Mouse (Mus musculus) MN1 (cell line): ENCODE data around the gene Dlk1.
"Not testable (repeated sequence)": the region's sequence is repeated elsewhere in the genome, so short reads cannot be mapped to it uniquely, and the experiment has no call there.

Experiments
- DNase-seq: peaks from one replicate; pipeline ENCODE4 v3.0.0-alpha.2; 2016; ENCODE audit warnings: low spot score

Gene Dlk1

DNA sequence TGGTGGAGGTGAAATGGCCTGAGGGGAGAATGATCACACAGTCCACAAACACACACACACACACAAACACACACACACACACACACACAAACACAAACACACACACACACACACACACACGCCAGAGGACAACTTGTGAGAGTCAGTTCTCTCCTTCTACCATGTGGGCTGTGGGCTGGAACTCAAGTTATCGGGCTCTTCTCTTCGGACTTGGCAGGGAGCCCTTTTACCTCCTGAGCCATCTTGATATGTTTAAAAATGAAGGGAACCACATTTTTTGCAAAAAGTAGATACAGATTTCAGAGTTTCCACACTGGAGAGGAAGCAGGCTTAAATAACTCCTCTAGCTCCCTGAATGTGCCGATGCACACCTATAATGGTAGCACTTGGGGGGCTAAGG, 22.9 kb downstream of the Dlk1 start:
- no peak for DNase-seq

DNA sequence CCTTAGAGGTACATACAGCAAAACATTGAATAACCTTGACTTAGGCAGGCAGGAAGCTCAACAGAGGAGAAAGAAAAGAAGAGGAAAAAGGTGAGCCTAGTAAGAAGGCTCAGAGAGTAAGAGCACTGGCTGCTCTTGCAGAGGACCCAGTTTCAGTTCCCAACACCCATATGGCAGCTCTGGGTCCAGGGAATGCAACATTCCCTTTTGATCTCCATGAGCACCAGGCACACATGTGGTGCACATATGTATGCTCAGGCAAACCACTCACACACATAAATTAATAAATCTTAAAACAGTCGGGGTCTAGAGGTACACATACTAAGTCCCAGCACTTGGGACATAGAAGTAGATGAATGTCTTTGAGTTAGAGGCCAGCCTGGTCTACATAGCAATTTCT, 33.9 kb downstream of the Dlk1 start:
- not testable (repeated sequence) for DNase-seq

DNA sequence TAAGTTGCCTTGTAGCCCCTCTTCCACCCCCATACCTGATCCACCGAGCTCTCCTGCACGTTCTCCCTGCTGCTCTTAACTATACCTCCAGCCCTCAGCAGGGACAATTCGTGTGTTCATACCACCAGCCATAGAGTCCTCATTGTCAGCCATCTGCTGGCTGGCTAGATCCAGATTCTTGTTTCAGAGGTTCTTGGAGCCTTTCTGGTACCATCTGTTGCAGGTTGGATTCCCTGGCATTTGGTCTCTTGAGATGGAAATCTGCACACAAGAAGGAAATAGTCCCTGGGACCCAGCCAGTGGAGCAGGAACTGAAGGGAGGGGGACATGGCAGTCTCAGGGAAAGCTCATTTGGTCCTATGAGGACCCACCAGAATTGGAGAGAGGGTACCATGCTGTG, 39.1 kb downstream of the Dlk1 start:
- DNase-seq = no peak

DNA sequence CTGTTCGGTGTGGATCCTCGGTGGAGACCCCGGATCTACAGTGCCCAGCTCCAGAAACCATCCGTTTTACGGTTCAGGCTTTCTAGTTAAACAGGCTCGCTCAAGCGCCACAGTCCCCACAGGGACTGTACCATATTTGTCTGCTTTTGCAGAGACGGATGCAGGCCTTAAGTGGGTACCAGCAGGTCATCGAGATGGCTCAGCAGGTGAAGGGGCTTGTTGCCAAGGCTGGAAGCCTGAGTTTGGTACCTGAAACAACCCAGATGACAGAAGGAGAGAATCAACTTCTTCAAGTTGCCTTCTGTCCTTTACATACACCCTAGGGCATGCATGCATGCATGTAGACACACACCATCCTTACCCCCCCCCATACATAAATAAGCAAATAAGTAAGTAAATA, 40.8 kb downstream of the Dlk1 start:
- no peak for DNase-seq

DNA sequence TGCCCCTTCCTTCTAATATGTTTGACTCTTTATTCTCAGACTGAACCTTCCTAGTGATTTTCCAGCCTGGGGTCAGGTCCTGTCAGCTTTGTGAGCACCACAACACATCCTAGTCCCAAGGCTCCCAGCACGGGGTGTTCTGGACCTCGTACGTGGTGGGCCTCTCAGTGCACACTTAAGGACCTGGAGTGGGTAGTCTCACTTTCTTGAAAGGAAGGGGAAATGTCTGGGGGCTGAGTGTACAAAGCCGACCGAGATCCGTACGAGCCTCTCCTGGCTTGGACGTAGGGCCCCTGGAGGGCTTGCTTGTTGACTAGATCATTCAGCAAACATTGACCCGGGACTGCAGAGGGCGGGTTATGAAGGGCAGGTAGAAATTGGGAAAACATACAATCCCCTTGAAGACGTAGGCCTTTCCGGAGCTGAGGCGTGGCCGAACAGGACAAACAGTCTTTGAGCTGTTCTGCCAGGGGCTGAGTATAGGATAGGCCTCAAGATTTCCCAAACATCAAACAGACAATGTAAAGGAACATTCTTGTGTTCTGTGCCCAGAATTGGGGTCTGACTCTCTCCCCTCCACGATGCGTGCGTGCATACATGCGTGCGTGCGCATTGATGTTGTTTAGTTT, 42.5 kb downstream of the Dlk1 start:
- no peak for DNase-seq

DNA sequence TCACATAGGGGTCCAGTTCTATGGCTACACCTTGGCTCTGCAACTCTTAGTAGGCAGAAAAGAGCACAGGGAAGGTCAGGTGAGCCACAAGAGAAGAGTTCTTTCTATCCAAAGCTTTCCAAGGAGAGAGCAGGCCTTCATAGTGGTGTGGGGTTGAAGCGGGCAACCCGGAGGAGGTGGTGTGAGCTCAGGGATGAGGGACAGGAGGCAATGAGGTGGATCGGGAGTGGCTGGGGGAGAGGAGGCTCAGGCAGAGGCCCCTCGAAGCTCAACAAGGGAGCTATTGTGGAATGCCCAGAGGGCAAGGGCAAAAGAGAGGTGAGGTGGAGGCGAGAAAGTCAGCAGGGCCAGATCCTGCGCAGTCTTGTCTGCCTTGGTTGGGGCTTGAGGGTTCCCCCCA, 43.8 kb downstream of the Dlk1 start:
- DNase-seq = no peak

DNA sequence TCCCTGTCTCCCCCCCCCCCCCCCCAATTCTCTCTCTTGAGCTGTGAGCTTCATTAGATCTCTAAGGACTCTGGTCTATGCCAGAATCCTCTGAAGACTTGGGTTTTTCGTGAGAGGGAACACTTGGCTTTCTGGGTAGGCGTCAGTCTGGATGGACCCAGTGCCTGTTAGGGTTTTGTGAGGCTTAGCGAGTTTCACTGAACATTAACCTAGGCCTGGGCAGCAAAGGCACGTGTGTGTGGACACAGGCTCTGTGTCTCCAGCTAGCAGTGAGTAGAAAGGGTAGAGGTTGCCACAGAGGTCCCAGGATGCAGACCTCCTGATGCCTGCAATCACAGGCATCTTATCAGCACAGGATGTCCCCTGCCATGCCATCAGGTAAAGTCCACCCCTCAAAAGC, 48.4 kb downstream of the Dlk1 start:
- no peak for DNase-seq

DNA sequence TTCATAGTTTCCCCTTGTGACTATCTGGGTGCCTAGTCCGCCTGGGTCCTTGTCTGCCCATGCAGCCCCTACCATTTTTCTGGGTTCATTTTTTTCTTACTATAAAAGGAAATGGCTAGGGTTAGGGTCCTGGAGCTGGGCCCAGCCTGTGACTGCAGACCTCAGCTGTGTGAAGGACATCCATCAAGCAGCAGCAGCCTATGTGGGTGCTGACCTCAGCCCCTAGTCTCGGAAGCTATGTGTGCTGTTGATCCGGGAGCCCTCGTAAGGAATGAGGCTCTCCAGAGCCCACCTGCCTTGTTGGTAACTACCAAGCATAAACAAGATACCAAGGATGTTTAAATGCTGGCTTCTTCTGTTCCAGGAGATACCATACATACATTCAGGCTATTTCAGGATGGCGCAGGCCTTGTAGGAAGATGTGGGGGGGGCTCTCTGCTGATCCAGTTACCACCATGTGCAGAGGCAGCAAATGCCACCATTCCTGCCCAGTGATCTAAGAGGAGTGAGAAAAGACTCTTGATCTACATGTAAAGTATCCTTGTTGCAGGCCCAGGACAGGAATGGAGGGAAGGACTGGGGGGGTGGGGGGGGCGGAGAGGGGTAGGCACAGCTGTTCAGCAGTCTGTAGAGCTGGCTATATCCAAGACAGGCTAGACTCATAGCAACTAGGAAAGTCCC, 49.9 kb downstream of the Dlk1 start:
- DNase-seq = no peak

DNA sequence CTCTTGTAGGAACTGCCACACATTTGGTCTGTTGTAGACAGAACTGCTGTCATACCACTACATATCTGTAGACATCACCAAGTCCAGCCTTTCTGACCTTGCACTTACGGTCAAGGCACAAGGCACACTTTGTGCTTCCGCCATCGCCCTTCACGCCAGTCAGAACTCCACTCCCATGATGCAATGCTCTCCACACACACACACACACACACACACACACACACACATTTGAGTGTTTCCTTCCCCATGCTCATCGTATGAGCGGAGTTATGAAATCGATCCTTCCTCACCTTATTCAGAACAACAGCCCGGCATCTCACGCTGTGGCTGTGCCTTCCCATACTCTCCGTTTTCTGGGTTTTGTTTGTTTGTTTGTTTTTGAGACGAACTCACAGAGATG, 55.1 kb downstream of the Dlk1 start:
- DNase-seq = no peak

DNA sequence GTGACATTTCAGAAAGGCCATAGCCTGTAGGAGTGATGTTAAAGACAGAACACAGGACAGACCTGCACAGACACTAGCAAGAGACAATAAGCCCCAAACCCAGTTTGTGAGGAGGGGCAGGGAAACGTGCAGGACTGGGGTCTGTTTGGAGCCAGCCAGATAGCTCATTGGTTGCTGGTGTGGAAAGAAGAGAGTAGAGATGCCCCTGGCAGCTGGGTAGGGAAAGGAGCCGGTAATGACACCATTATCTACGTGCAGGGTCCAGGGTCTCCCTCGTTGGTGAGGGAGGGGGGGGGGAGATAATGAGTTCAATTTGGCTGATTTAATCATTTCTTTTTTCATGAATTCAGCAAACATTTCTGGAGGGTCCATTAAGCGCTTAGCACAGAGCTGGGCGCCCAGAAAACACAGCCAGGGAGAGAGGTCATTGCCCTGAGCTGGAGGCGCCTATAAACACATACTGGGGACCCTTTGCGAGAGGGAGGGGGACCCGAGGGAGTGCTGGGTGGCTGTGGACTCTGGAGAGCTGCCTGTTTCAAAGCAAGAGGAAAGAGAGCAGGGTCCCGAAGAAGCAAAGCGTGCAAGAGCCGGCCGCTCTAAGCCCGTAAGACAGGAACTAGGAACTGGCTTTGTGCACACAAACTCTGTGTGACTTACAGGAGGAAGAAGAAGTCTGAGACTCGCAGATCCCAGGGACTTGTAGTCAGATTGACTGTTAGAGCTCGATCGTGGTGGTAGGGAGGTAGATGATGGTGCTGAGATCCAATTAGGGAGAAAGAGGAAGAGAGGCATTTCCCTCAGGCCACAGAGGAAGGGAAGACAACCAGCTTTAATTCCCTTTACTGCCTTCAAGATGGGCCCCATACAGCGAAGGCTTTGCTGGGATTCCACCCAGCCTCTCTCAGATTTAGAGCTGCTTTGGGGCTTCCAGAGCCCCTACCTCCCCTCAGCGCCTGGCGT, 56.2 kb downstream of the Dlk1 start:
- no peak for DNase-seq

DNA sequence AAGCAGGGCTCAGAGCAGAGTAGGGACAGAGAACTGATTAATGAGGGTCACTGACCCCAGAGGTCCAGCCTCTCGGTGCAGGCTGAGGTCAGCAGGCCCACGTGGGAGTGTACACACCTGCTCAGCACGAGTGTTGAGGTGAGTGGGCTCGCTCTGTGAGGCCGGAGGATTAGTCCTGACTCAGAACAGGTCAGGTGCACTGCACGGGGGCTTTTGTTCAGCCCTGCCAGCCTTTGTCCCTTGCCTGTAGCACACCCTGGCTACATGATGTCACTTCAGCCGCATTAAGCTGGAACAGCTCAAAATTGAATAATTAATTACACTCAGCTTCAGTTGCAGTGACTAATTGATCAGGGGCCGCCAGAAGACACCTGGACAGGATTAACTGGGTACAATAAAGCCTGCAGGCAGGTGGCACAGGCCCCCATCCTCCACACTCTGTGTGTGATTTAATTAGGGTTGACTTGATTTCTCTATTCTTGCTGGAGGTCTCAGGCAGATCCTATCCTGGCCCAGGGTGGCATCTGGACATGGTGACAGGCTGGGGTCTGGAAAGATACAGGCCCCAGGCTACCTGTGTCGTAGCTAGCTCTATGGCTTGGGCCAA, 57.0 kb downstream of the Dlk1 start:
- DNase-seq = peak; percentile 31

DNA sequence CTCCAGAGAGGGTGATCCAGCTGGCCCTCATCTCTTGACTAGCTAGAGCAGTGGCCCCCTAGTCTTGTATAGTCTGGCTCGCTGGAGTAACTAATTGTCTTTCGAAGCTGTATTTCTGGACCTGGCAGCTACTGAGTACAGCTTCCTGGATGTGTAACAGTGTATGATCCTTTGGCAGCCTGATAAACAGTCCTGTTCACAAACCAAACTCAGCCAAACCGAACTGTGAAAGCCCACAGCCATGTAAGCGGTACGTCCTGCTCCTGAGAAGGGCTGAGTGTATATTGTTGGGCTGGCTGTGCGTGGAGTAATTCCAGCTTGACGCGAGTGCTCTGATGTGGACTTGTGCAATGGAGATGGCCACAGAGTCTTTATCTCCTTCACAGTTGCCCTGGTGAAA, 57.6 kb downstream of the Dlk1 start:
- DNase-seq = no peak

DNA sequence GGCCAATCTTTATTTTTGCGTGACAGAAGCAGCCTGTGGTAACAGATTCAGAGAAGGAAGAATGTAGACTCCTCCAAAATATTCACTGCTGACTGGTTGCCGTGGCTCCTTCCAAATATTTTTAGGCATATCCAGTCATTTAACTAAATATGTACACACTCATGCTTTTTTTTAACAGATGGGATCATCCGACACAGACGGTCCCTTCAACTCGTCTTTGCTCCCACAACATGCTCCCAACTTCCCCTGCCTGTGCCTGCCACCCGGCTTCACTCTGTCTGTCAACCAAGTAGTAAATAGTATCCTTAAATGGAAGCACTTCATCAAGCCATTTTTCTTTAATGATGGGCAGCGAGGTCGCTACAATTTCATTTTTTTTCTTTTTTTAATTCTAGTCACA, 58.8 kb downstream of the Dlk1 start:
- DNase-seq = no peak

DNA sequence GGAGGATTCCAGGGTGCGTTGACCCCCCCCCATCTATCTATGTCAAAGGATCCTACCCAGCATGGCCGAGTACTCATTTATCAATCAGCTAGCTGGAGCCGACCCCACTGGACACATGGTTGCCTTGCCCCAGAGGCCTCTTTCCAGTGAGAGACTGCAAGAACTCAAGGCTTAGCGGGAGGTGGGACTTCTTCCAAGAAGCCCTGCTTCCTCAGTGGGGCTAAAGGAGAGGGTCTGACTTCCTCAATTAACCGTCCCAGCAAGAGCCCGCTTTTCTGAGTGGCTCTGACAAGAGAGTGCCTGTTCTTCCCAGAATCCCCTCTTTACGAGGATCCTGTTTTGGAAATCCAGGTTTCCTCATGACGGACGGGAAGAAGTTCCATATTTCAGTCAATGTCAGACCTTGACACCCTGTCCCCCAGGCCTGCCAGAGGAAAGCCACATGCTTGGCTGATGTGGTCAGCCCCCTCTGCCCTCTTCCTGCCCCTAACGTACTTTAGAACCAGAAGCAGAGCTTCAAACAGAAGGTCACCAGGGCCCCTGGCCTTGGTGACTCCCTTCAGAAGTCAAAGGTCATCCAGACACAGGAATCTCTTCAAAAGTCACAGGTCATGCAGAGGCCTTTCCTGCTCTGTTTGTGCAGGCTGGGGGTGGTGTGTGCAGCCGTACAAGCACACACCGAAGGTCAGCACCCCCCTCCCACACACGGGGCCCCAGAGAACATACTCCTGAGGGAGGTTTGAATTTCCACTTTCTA, 59.7 kb downstream of the Dlk1 start:
- no peak for DNase-seq
